Mouse (Mus musculus) kidney, postnatal 4 days (tissue): ENCODE results near the gene Hrh2.

ENCODE experiments used
- DNase-seq, 2 experiments: peaks; one replicate each; pipeline ENCODE4 v3.0.0; 2021; ENCODE audit warnings: mixed read lengths in 2 of 2

Gene Hrh2

GRCm38 (mm10) chr13:54221631-54222179 is 29.8 kb downstream of the Hrh2 start:
- DNase-seq, result no peak

- DNase-seq, result peak in 1 of 2 experiments; percentile 18
These were observed 31.2 kb downstream of the Hrh2 start for GRCm38 (mm10) chr13:54222921-54223769.

- DNase-seq, result peak; percentile 62 to 70
These were observed 36.1 kb downstream of the Hrh2 start for GRCm38 (mm10) chr13:54227916-54228483.

GRCm38 (mm10) chr13:54230081-54230480 is 38.2 kb downstream of the Hrh2 start:
- DNase-seq, result no peak

GRCm38 (mm10) chr13:54231868-54232267 is 39.9 kb downstream of the Hrh2 start:
- no peak for DNase-seq

GRCm38 (mm10) chr13:54237512-54237911 is 45.6 kb downstream of the Hrh2 start:
- DNase-seq, result no peak

- DNase-seq, result peak; percentile 37 to 58
These were observed 46.8 kb downstream of the Hrh2 start for GRCm38 (mm10) chr13:54238585-54239323.

- DNase-seq, result peak in 1 of 2 experiments; percentile 50
These were observed 50.5 kb downstream of the Hrh2 start for GRCm38 (mm10) chr13:54242380-54242779.

- no peak for DNase-seq
These were observed 53.3 kb downstream of the Hrh2 start for GRCm38 (mm10) chr13:54245204-54245603.

- peak; percentile 86 to 87 for DNase-seq
These were observed 55.6 kb downstream of the Hrh2 start for GRCm38 (mm10) chr13:54247545-54247944.

GRCm38 (mm10) chr13:54248436-54248995 is 56.6 kb downstream of the Hrh2 start:
- DNase-seq, result peak in 1 of 2 experiments; percentile 61

- peak; percentile 74 to 79 for DNase-seq
These were observed 57.1 kb downstream of the Hrh2 start for GRCm38 (mm10) chr13:54249007-54249406.

GRCm38 (mm10) chr13:54250346-54250745 is 58.4 kb downstream of the Hrh2 start:
- no peak for DNase-seq

- DNase-seq, result no peak
These were observed 59.8 kb downstream of the Hrh2 start for GRCm38 (mm10) chr13:54251541-54252225.

- DNase-seq, result no peak
These were observed 65.8 kb downstream of the Hrh2 start for GRCm38 (mm10) chr13:54257580-54258223.

- DNase-seq, result no peak
These were observed 66.4 kb downstream of the Hrh2 start for GRCm38 (mm10) chr13:54258231-54258743.

GRCm38 (mm10) chr13:54260318-54260717 is 68.4 kb downstream of the Hrh2 start:
- peak; percentile 64 to 67 for DNase-seq

GRCm38 (mm10) chr13:54262741-54263510 is 71.0 kb downstream of the Hrh2 start:
- DNase-seq, result peak in 1 of 2 experiments; percentile 31

- DNase-seq, result peak in 1 of 2 experiments; percentile 27
These were observed 71.7 kb downstream of the Hrh2 start for GRCm38 (mm10) chr13:54263641-54264040.

GRCm38 (mm10) chr13:54266472-54266871 is 74.5 kb downstream of the Hrh2 start:
- DNase-seq, result no peak

- no peak for DNase-seq
These were observed 77.2 kb downstream of the Hrh2 start for GRCm38 (mm10) chr13:54269087-54269486.
